Mouse (Mus musculus) liver, postnatal 0 days (tissue): Measurements from ENCODE around the gene Adamts4. TPM values are rescaled to one million over a fixed set of nuclear protein-coding genes. Genes with fewer than 3 reads are reported as not detected.

Experiments
- ATAC-seq: fragments of 200-750 bp; cut with Nextera tagmentation; 2 replicates; pipeline ENCODE4 v1.8.0; 2017; ENCODE audit warnings: mild to moderate bottlenecking, moderate library complexity
- DNase-seq: peaks from one replicate; pipeline ENCODE4 v3.0.0-alpha.2; 2016
- H3K27ac ChIP-seq: fragments of 300-500 bp; sonication (generic); 2 replicates; pipeline ENCODE4 v1.5.1; 2014; ENCODE audit warnings: antibody characterized with exemption, moderate library complexity, mild to moderate bottlenecking, low read depth
- H3K27me3 ChIP-seq: fragments of 300-500 bp; sonication (generic); 2 replicates; pipeline ENCODE4 v1.6.1; 2014; ENCODE audit warnings: low read length, control low read depth, mixed read lengths; ENCODE audit not compliant: insufficient read depth
- H3K36me3 ChIP-seq: fragments of 300-500 bp; sonication (generic); replicated peaks from 2 replicates; pipeline ENCODE4 v1.6.1; 2014; ENCODE audit warnings: mild to moderate bottlenecking, control low read depth, low read length, moderate library complexity, mixed read lengths; ENCODE audit not compliant: insufficient read depth
- H3K4me1 ChIP-seq: fragments of 300-500 bp; sonication (generic); 2 replicates; pipeline ENCODE4 v1.6.1; 2014; ENCODE audit warnings: antibody characterized with exemption, mild to moderate bottlenecking, control low read depth; ENCODE audit not compliant: insufficient read depth
- H3K4me2 ChIP-seq: fragments of 300-500 bp; sonication (generic); 2 replicates; pipeline ENCODE4 v1.6.1; 2014; ENCODE audit warnings: low read depth, mild to moderate bottlenecking, low read length, moderate library complexity, mixed read lengths
- H3K4me3 ChIP-seq: fragments of 300-500 bp; sonication (generic); 2 replicates; pipeline ENCODE4 v1.5.1; 2014; ENCODE audit warnings: low read depth, low read length
- H3K9ac ChIP-seq: fragments of 300-500 bp; sonication (generic); replicated peaks from 2 replicates; pipeline ENCODE4 v1.6.1; 2014; ENCODE audit warnings: mild to moderate bottlenecking, moderate library complexity
- H3K9me3 ChIP-seq: fragments of 300-500 bp; sonication (generic); 2 replicates; pipeline ENCODE4 v1.6.1; 2016; ENCODE audit warnings: mild to moderate bottlenecking, control low read depth, low read length, mixed read lengths
- CTCF ChIP-seq: sonication (generic); IDR thresholded peaks from 2 replicates; pipeline ENCODE4 v1.5.1; 2016; ENCODE audit warnings: antibody characterized with exemption, low read depth
- EP300 ChIP-seq: IDR thresholded peaks from 2 replicates; pipeline ENCODE4 v1.6.1; 2016; ENCODE audit warnings: antibody characterized with exemption, low read depth, mild to moderate bottlenecking
- WGBS: fragments of 180-500 bp; shearing (Covaris S2); extraction: QIAGEN DNeasy Blood & Tissue Kit; methylation state at CpG from one replicate; pipeline ENCODE4 v1.1.7; 2014; ENCODE audit not compliant: insufficient replicate concordance; 5-methylcytosine and 5-hydroxymethylcytosine counted together
- polyA plus RNA-seq: library from polyadenylated mRNA; unstranded; fragments of >200 nt; fragmentation: Nextera tagmentation; extraction: Ambion mirVana; gene quantifications from 2 replicates; pipeline ENCODE4 v1.2.1, GENCODE M21; 2015

Gene Adamts4
- polyA plus RNA-seq, 1 experiment from 2014 or later, result 0.51 TPM

DNA sequence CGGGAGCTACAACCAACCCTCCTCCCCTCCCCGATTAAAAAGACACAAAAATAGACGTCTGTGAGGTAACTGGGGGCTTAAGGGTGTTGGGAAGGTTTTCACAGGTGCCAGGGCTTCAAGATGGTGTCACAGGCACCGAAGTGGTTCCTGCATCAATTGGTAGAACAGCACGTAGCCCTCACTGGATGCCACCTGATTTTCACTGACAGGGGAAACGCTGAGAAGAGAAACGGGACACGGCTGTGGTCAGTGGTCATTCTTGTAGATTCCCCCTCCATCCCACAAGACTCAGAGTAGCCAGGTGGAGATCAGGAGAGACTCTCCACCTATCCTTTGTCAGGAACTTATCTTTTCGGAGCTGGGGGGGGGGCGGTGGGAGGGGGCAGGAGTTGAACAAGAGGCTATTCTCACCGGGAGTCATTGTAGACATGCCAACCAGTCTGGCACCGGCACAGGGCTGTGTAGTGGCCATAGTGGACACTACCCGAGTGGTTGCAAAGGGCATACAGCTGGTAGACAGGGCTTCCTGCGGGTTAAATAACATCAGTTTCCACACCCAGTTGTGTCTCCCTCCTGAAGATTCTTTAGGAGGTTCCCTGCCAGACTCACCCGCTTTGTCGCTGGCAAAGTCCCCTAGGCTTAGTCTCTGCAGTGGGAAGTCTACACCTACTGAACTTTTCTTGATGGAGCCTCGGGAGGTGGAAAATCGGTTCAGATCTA is 32.0 kb downstream of the Adamts4 start:
- Histone ChIP-seq H3K9ac (peak overlapping the region; percentile 96), H3K4me1 (peaks cover 18% of the 10 kb centered on the region), H3K27ac (peak overlapping the region; percentile 97), H3K9me3 (no peaks in the 10 kb centered on the region), H3K27me3 (no peaks in the 10 kb centered on the region), H3K4me3 (peak overlapping the region; percentile 59), H3K36me3 (peaks cover 46% of the 10 kb centered on the region), H3K4me2 (peak overlapping the region; percentile 63)
- ATAC-seq (no peak), DNase-seq (no peak)
- WGBS, result 63% methylated on average over 18 of the region's 18 CpGs
- TF ChIP-seq EP300 (no peak), CTCF (no peak)

- Histone ChIP-seq H3K9me3 (no peaks in the 10 kb centered on the region), H3K36me3 (peaks cover 35% of the 10 kb centered on the region), H3K4me1 (peaks cover 23% of the 10 kb centered on the region), H3K27me3 (no peaks in the 10 kb centered on the region), H3K4me2 (peak overlapping the region; percentile 63; the same call in 1 of the 2 replicates), H3K9ac (no peak overlapping the region), H3K4me3 (no peak overlapping the region), H3K27ac (0 out of 2 replicates have a peak overlapping the region, but pooled peaks have one; percentile 9)
- 81% methylated on average over 18 of the region's 18 CpGs for WGBS
- no peak for TF ChIP-seq EP300
- TF ChIP-seq CTCF, result no peak
- ATAC-seq, result no peak
- no peak for DNase-seq
Observed at GRCm38 (mm10) chr1:171283188-171284160, 33.3 kb downstream of the Adamts4 start.

DNA sequence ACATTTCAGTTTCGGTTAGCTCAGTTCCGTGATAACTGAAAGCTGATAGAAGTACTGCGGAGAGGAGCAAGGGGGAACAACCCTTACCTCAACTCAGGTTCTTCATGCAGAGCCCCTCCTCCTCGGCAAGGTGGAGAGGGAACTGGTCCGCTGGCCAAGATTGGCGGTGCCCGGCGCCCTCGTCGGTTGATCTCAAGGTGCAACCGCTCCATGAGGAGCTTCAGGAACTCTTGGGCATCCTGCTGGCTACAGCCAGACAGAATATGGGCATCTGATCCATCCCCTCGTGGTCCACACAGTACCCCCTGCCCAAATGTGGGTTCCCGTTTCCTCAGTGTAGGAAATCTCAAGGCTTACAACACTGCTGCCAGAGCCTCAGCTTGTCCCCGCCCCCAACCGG is 34.3 kb downstream of the Adamts4 start:
- WGBS, result 88% methylated on average over 15 of the region's 15 CpGs
- Histone ChIP-seq H3K27me3 (no peaks in the 10 kb centered on the region), H3K4me2 (no peak overlapping the region), H3K4me3 (no peak overlapping the region), H3K4me1 (peaks cover 23% of the 10 kb centered on the region), H3K27ac (no peak overlapping the region), H3K9ac (no peak overlapping the region), H3K36me3 (peaks cover 35% of the 10 kb centered on the region), H3K9me3 (no peaks in the 10 kb centered on the region)
- DNase-seq, result no peak
- TF ChIP-seq CTCF (no peak), EP300 (no peak)
- no peak for ATAC-seq

DNA sequence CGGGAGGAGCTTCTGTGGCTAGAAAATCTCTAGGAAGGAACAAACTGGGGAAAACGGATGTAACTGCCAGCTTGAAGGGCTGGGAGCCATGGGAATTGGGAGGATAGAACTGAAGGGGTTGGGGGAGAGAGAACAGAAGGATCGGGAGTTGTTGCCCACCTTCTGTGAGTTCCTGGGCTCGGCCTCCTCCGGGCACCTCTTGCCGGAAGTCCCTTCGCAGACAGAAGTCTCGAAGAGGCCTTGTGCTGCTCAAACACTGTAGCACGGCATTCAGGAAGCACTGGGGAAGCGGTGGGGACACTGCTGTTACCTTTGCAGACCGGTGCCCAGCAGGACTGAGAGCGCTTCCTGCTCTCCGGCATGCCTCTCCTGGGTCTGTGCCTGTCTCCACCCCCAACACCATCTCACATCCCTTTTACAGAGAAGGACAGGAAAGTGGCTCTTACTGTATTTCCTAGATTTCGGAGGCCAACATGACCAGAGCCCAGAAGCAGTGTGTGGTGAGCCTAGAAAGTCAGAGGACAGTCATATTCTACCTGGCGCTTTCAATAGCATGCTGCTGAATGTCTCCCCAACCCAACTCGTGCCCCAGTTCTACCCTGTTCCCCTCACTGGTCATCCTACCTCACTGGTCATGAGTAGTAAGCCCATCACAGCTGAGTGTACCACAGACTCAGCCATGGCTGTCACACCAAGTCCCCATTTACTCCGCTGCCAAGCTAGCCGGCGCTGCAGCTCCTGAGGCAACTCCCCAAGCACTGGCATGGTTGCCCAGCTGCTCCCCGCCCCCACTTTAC is 35.1 kb downstream of the Adamts4 start:
- Histone ChIP-seq H3K36me3 (peaks cover 34% of the 10 kb centered on the region), H3K4me1 (peaks cover 18% of the 10 kb centered on the region), H3K27ac (no peak overlapping the region), H3K4me2 (no peak overlapping the region), H3K4me3 (no peak overlapping the region), H3K9me3 (no peaks in the 10 kb centered on the region), H3K27me3 (no peaks in the 10 kb centered on the region), H3K9ac (no peak overlapping the region)
- ATAC-seq (no peak), DNase-seq (no peak)
- TF ChIP-seq CTCF, result no peak
- TF ChIP-seq EP300, result no peak
- 78% methylated on average over 20 of the region's 20 CpGs for WGBS

DNA sequence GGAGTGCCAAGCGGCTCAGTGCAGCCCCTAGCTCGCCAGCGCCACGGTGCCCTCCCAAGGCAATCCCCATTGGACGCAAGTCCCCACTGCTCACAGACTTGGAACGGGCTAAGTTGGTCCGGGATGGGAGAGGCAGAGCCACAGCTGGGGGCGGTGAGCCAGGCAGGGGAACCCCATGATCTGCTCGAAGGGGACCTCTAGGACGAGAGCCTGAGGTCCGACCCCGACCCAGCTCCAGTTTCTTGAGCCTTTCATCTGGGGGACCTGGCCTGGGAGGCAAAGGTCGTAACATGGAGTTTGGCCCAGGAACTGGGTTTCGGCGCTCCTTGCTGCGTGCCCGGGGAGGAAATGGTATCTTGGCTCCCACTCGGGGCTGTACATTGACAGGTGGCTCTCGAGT is 36.3 kb downstream of the Adamts4 start:
- 89% methylated on average over 19 of the region's 19 CpGs for WGBS
- Histone ChIP-seq H3K4me1 (peaks cover 17% of the 10 kb centered on the region), H3K36me3 (peaks cover 34% of the 10 kb centered on the region), H3K9me3 (no peaks in the 10 kb centered on the region), H3K27me3 (no peaks in the 10 kb centered on the region), H3K4me3 (no peak overlapping the region), H3K4me2 (0 out of 2 replicates have a peak overlapping the region, but pooled peaks have one; percentile 80), H3K27ac (no peak overlapping the region), H3K9ac (no peak overlapping the region; the same call in 1 of the 2 replicates)
- ATAC-seq, result no peak
- no peak for DNase-seq
- TF ChIP-seq CTCF, result no peak
- TF ChIP-seq EP300, result no peak
